Mouse (Mus musculus) adrenal gland, postnatal 10 days (tissue): Measurements from ENCODE around the gene Stard13. TPM values are rescaled to one million over a fixed set of nuclear protein-coding genes. Genes with fewer than 3 reads are reported as not detected.
A peak's percentile ranks its signal among the peaks of the same experiment; 100 is the strongest.

Source experiments
- DNase-seq: peaks from one replicate; pipeline ENCODE4 v3.0.0; 2021; ENCODE audit warnings: mixed read lengths
- total RNA-seq, 2 experiments: library from RNA; stranded (reverse); gene quantifications; 2 replicates each; pipeline ENCODE4 v1.2.3; 2021

The Stard13 gene
- total RNA-seq, 2 experiments from 2014 or later = 22.6 to 30.1 TPM

DNA sequence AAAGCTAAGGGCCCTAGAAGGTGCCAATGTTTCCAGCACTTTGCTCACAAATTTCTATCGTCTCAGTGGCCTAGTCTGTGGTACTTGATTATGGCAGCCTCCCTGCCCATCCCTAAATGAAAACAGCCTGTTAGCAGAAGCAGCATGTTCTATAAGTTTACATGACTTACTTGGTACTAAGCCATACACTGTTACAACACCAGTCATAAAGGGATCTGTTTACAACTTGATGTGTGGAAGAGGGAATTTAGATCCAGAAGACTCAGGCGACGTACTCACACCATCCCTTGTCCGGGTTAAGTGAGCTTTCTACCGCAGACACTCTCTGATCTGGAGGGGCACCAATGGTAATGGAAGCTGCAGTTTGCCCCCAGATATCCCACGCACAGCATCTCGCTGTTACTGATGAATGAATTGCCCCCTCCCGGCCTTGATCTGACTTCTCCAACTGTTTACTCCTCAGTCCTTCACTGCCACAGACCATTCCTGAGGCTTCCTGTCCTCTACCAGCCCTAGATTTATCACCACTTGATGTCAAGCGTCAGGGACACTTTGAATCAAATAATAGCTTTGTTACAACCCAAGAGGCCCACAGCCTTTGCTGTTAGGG lies 53.4 kb downstream of the Stard13 start:
- DNase-seq = no peak

DNA sequence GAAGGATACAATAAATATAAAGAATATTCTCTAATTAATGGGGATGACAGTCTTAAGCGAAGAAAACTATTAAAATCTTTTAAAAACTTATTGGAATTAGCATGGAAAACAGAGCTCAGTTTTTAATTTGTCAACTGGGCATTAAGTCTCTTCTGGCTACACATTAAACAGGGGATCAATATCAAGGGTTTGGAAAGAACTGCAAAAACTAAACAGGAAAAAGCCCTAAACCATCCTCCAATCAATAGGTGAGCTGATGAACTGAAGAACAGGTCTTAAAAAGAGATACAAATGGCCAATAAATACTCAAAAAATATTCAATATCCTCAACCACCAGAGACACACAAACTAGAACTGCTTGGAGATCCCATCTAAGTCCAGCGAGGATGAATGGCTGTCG lies 56.5 kb downstream of the Stard13 start:
- no peak for DNase-seq

DNA sequence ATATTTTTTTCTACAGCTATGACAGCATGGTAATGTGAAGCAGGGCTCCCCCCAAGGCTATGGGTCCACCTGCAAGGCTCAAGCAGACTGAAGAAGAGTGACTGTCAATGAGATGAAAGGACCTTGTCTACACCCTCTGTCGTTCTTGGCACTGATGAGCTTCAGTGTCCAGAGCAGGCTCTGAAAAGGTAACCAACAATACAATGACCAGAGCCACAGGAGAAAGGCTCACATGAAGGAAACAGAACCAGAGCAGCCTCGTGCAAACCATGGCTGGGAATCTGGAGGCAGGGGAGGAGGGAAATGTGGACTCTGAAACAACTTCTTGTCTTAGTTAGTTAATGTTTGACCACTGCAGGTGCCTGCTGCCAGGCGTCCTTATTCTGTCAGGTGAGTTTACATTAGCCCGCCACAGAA lies 57.7 kb downstream of the Stard13 start:
- DNase-seq = no peak

DNA sequence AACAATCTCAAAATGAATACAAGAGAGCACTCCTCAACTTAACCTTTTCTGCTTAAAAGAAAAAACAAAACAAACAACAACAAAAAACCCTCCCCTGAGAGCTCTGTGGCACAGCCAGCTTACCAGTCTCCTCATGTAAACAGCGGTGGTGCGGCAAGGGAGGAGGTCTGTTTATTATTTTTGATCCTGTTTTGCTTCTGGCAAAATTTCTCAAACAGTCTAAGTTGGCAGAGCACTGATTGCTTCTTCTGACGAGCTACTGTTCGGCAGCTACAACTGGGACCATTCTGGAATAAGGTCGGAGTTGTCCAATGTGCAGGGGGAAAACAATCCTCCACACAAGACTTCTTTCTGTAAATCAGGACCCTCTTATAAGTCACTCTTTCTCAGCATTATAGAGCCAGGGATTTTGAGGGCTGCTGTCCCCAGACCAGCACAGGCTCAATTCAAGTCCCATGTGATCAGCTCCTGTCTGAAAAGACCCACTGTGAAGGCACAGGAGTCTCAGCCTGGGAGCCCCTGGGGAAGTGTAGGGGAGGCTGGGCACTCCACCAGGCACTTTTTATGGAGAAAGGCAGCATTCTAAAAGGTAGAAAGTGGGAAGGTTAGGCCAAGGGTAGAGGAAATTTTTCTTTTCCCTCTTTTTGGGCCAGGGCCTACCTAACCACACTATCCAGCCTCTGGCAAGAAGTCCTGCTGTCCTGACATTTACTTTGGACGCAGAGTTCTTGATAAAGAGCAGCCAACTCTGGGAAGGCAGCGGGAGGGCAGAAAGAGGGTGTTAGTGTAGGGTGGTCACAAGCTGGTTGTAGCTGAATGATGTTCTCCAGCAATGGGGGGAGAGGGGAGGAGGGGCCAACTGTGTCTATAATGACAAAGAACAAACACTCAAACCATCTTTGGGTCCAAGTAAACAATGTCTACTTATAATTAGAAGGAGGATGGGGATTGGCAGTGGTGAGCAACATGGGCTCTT lies 58.9 kb downstream of the Stard13 start:
- DNase-seq = peak; percentile 37

DNA sequence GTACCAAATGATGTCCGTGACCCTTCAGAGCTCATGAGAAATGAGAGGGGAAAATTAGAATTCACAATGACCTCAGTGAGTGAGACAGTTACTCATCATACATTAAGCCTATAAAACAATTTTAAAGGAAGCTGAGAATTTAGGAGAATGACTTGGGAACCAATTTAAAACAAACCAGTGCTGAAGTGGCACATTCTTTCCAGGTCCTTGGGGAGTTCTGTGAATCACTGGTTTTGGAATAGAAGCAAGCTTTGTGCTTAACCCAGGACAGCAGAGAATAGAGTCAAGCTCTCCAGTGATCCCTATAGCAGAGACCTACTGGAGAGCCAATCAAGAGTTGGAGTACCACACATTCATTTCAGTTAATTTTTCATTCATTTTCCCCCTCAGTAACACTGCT lies 59.9 kb downstream of the Stard13 start:
- no peak for DNase-seq

DNA sequence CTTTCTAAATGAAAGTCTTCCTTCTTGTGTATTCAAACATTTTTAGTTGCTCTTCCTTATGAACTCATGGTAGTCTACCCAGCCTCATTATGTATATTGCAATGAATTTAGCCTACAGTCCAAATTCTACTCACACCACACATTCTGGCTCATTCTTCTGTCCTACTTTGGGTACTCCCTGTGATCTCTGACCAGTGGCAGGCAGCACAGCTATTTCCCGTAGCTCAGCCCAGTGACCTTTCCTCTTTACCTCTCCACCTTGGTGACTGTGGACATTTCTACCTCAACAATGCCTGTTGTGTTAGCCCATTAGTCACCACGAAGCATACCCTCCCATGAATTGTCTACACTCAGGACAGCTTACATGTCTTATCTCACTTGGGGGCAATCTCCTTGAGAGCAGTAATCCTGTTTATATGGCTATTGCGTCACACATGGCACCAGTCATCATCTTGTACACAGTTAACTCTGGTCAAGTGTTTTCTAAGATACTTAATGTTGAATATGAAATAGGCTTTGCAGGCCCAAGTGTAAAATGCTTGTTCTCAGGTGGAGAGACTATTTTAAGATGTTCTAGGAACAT lies 63.4 kb downstream of the Stard13 start:
- DNase-seq = no peak

DNA sequence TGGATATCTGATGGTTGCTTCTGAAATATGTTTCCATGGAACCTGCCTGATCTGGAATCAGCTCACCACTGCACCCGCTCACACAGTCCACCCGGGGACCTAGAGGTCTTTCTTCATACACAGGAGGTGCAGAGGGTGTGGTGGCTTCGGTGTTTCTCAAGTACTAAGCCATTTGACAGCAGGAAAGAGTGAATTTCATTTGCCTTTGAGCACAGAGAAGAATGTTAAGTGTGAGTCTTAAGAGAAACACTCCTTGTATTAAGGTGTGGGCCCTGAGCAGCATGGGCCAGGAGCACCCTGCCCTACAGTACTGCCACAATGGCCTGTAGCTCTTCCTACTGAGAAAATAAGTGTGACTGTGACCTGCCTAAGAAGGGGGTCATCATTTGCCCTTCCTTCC lies 65.4 kb downstream of the Stard13 start:
- DNase-seq = no peak

DNA sequence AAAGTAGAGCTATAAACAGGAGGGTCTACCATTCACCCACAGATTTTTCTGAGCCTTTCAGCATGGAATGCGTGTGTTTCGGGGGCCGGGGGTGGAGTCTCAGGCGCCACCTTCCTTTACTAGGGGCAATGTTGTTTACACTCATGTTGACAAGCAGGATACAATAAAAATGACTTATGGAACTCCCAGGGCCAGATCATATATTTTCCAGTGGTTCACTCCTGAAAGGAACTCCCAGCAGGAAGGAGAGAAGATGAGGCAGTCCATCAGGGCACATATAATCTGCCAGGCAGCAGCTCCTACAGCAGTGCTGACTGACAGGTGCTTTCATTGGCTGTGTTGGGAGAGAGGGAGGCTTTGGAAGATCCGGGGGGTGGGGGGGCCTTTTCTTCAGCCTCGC lies 66.0 kb downstream of the Stard13 start:
- no peak for DNase-seq

DNA sequence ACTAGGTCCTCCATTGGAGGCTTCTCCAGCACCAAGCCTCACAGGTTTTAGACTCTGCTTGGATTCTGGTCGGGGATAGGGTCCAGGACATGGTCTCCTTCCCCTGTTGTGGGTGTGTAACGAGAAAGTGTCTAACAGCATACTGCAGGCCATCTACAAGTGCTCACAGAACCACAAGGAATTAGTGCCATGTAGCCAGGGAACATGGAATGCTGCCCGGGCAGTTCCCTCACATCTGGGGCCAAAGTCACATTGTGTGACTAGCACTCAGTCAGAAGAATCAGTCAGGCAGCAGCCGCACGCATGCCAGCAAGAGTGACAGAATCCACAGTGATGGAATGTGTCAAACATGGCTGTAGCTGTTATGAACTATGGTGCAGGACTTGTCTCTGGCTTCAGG lies 67.4 kb downstream of the Stard13 start:
- DNase-seq = peak; percentile 60

DNA sequence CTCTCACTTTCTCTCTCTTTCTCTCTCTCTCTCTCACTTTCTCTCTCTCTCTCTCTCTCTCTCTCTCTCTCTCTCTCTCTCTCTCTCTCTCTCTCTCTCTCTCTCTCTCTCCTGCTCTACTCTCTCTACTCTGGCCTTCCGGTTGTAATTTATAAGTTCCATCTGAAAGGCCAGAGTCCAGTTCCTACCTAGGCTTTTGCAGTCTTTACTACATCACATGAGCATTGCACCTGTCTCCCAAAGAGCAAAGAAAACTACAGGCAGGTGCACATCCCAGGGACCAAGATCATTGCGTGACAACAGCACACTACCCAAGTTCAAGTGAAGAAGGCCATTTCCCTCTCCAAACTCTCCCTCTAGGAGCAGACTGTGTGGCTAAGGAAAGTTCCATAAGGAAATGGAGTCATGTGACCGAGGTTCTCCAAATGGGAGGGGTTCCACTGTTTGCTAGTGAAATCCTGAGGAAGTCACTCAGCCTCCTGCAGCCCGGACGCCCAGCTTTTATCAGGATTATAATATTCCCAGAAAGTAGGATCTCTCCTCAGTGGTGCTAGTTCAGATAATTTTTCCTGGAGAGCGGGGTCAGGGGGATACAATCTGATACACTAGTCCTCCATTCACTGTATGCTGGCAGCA lies 68.1 kb downstream of the Stard13 start:
- no peak for DNase-seq

DNA sequence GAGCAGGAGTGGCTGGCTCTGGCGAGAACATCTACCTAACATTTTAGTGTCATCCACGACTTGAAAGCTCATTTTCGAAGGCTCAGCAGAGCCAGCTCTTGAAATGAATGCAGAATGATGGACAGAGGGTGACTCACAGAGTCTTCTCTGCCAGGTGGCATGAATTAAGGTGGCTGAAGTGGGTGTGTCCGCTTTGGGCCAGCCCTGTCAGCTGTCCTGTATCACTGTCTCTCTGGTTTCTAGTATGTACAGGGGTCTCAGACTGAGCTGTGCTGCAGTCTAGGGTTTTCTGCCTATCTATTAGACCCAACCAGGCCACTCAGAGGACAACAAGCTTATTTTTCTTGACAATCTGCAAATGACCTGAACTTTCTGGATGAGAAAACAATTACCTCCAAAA lies 68.8 kb downstream of the Stard13 start:
- no peak for DNase-seq

DNA sequence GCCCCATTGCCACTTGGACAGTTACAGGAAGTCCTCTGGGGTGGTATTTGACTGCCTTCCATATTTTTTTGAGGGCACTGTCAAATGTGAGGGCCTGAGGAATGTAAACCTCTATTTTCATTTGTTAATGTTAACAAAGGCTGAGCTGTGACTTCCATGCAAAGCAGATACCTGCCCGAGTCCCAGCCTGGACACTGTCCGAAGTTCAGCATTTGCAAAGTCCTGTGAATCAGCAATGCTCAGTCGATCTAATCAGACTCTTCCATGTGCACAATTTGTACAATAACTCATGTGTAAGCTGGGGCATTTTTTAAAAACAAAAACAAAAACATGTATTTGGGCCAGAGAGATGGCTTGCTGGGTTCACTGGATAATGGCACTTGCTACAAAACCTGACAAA lies 71.0 kb downstream of the Stard13 start:
- DNase-seq = no peak

DNA sequence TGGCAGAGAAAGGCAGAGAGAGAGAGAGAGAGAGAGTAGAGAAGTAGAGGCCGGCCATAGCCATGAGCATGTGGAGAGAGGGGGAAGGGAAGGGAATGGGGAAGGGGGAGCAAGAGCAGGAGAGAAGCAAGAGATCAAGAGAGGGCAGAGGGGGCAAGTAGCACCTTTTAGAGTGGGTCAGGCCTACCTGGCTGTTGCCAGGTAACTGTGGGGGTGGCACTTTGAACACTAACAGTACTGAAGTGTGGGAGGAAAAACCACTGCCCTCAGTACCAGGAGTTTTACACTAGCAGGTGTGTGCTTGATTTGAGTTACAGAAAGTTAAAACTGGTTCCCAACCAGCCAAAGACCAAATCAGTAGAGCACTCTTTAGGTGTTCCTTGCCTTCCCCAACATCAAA lies 78.4 kb downstream of the Stard13 start:
- no peak for DNase-seq

DNA sequence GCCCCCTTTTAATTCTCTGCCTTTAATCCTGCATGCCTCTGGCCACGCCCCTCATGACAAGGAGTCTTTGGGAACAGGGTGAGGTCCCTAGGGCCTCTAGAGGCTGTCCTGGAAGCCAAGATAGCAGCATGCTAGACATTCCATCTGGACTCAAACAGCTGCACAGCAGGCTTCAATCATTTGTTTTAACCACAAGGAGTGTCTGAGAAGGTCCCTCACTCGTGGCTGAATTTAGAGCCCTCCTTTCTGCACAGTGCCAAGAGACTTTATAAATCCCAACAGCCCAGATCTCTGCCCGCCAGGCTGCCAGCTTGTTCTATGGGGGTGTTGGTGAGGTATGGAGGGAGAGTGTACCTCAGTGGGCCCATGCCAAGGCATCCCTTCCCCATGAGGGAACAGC lies 78.9 kb downstream of the Stard13 start:
- DNase-seq = peak; percentile 39

DNA sequence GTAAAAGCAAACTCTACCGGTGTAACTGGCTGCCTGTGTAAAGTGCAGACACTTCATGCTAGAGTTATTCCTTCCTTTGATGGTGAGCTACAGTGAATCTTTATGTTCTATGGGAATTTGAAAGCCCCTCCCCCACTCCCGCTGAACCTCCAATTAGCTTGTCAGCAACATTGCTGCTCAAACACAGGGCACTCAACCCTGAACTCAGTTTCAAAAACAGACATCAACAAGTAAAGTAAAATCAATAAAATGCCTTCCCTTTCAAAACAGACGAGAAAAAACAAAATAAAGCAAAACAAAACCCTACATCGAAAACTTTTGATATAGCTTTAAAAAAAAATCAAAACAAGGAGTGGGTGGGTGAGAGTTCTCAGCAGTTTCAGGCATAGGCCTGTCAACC lies 79.6 kb downstream of the Stard13 start:
- no peak for DNase-seq

DNA sequence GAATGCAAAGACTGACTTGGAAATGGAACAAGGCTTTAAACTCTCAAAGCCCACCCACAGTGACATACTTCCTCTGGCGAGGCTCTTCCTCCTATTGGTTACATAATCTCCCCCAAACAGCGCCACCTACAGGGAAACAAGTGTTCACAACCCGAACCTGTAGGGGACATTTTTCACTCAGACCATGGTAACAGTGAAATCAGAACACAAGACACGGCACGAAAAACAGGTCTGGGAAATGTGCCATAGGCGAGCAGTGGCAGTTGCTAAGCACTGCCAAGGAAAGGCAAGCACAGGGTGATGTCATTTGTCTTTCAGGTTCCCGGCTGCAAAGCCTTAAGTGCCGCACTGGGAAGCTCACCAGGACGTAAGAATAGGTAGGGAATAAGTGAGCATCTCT lies 82.1 kb downstream of the Stard13 start:
- peak; percentile 26 for DNase-seq

DNA sequence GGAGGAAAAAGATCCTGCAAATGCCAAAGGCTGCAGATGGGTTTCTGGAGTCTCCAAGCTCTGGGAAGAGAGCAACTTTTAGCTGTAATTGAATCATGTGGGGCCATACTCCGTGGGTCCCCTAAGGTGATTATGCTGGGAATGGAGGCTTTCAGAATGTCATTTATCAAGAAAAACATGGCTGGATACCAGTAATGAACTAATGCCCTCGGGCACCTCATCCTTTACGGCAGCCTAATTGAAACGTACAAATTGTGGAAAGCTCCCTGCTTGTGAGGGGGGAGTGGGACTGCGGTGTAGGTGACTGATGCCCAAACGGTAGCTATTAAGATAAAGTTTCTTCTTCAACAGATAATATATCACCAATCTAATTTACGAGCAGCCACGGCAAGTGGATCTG lies 84.1 kb downstream of the Stard13 start:
- DNase-seq = no peak

DNA sequence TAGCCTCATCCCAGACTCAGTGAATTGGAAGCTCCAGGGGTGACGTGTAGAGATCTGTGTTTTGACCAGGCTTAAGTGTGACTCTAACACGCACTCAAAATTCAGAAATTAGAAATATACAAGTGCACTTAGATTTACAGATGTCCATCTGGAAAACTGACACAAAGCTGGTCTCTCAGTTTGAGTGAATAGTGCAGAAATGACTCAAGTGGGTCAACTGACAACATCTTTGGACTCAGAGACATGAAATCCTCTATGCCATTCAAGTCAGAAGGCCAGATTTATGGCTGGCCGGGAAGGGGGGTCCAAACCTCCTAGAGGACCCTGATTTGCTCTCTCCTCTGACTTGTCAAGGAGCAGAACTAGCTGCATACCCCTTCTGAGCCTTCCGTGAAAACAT lies 85.6 kb downstream of the Stard13 start:
- DNase-seq = no peak

DNA sequence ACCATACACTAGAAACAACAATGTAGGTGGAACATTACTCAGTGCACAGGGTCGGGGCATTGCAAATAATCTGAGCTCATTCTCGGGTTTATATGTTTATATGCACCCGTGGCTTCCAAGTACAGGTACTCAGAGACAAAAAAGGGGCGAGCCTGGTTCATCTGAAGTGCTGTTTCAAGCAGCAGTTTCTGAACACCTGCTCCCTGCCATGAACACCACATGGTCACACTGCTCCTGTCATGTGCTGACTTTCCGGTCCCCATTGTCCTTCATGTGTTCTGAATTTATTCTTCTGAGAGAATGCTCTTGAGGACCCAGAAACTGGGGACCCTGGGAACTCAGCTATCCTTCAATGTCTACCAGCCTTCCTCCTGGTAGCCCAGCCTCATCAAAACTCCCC lies 87.8 kb downstream of the Stard13 start:
- DNase-seq = no peak

DNA sequence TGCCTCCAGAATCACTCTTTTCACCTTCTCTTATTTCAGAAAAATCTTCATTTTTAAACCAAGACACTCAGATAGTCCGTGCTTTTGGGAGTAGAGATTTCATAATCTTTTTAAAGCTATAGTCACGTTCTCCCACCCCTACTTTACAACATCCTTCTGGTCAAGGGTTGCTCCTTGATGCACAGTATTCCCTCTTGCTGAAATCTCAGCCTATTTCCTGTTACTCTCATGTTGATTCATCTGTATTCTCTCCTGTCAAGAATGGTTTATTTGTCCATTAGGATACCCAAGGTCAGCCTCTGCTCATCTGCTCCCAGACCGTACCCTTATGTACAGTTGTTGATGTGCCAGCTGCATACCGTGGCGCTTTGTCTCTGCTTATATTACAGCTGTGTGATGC lies 89.7 kb downstream of the Stard13 start:
- DNase-seq = no peak

DNA sequence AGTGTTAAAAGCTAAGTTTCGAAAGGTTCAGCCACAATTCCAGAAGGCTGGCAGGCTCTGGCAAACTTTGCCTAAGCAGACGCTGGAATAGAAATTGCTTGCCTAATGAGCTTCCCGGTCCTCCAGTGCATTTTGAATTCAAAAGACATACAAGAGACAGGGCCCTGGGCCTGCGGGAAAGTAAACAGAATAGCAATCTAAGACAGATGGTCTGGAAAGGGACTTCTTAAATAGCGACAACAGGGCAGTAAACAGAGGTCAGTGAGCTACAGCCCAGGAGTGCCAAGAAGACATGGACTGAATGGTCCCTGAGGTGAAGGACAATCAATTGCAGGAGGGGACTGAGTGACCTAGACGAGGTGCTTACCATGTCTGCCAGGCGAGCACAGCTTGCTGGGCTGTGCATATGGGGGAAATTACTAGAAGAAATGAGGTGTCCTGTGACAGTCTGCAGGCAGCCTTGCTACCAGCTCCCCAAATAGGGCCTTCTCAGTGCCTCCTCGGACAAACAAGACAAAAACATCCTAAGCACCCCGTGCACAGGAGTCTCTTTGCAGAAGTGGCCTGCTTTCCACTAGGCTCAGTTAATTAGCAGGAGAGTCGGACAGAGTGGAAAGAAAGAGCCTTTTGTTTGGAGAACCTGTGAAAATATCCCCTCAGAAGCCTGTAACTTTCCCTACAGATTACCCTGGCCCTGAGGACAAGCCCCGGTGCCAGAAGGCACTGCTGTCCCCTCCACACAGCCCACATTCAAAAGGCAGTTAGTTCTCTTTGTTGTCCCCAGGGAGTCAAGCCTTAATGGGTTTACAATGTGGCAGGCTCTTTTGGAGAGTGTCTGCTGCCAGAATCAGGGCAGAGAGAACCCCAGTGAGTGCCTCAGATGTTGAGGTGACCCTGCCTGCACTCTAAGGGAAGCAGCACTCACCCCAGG lies 90.7 kb downstream of the Stard13 start:
- DNase-seq = peak; percentile 56

DNA sequence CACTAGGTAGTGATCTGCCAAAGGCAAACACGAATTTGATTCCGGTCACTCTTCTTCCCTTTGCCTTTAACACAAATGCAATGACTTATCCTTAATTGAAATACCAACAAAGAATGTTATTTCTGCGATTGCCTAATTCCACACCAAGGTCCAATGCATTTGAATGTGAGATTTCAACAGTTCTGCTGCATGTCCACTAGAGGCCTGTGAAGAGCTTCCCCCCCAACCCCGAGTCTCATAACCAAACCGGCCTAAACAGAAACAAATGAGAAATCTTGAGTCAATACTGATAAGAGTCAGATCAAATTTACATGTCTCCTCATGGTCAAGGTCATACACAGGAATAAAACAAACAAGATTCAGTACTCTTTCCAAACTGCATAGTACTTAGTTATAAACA lies 91.4 kb downstream of the Stard13 start:
- DNase-seq = peak; percentile 61
